Mouse (Mus musculus) liver, embryonic 14.5 days (tissue): Measurements from ENCODE around the gene Olfr434. TPM values are rescaled to one million over a fixed set of nuclear protein-coding genes. Genes with fewer than 3 reads are reported as not detected.

ENCODE experiments used
- ATAC-seq: fragments of 200-750 bp; cut with Nextera tagmentation; 2 replicates; pipeline ENCODE4 v1.8.0; 2017; ENCODE audit warnings: moderate number of reproducible peaks, mild to moderate bottlenecking, moderate library complexity; ENCODE audit not compliant: insufficient read depth
- DNase-seq, 3 experiments: peaks; one replicate each; pipeline ENCODE4 v3.0.0-alpha.2; 2012 to 2013; ENCODE audit warnings: low read depth in 3 of 3, low spot score in 3 of 3
- H3K27ac ChIP-seq: fragments of 300-500 bp; sonication (generic); 2 replicates; pipeline ENCODE4 v1.5.1; 2014; ENCODE audit warnings: moderate library complexity, mild to moderate bottlenecking, control low read depth, inconsistent platforms
- H3K27me3 ChIP-seq: fragments of 300-500 bp; sonication (generic); 2 replicates; pipeline ENCODE4 v1.6.1; 2014; ENCODE audit warnings: mild to moderate bottlenecking, low read length, moderate library complexity; ENCODE audit not compliant: control insufficient read depth, insufficient read depth
- H3K36me3 ChIP-seq: fragments of 300-500 bp; sonication (generic); replicated peaks from 2 replicates; pipeline ENCODE4 v1.6.1; 2014; ENCODE audit warnings: low read depth; ENCODE audit not compliant: control insufficient read depth, insufficient read depth
- H3K4me1 ChIP-seq, 2 experiments: fragments of 200-500 bp in 1 of 2; fragments of 300-500 bp in 1 of 2; sonication (generic) in 1 of 2; replicated peaks; 2 replicates each; pipeline ENCODE4 v1.6.1; 2012 to 2014; ENCODE audit warnings: antibody characterized with exemption in 1 of 2, inconsistent platforms in 1 of 2, low read length in 1 of 2; ENCODE audit not compliant: control insufficient read depth in 2 of 2, insufficient read depth in 2 of 2
- H3K4me2 ChIP-seq: fragments of 300-500 bp; sonication (generic); 2 replicates; pipeline ENCODE4 v1.6.1; 2014; ENCODE audit warnings: low read depth, mild to moderate bottlenecking, control low read depth, moderate library complexity
- H3K4me3 ChIP-seq, 2 experiments: fragments of 200-500 bp in 1 of 2; fragments of 300-500 bp in 1 of 2; sonication (generic) in 1 of 2; 2 replicates each; pipeline ENCODE4 v1.5.1; 2012 to 2014; ENCODE audit warnings: low read depth in 2 of 2, low read length in 2 of 2, mild to moderate bottlenecking in 2 of 2, control low read depth in 1 of 2, inconsistent platforms in 1 of 2, moderate library complexity in 1 of 2; ENCODE audit not compliant: insufficient read depth in 1 of 2
- H3K9ac ChIP-seq: fragments of 300-500 bp; sonication (generic); replicated peaks from 2 replicates; pipeline ENCODE4 v1.6.1; 2014; ENCODE audit warnings: mild to moderate bottlenecking, control low read depth, moderate library complexity
- H3K9me3 ChIP-seq: fragments of 300-500 bp; sonication (generic); 2 replicates; pipeline ENCODE4 v1.6.1; 2016; ENCODE audit warnings: low read length, mixed read lengths; ENCODE audit not compliant: control insufficient read depth
- CTCF ChIP-seq: IDR thresholded peaks from 2 replicates; pipeline ENCODE4 v1.5.1; 2016; ENCODE audit warnings: antibody characterized with exemption, low read depth, control low read depth
- EP300 ChIP-seq: IDR thresholded peaks from 2 replicates; pipeline ENCODE4 v1.6.1; 2016; ENCODE audit warnings: antibody characterized with exemption, low read depth
- WGBS: fragments of 180-500 bp; shearing (Covaris S2); extraction: QIAGEN DNeasy Blood & Tissue Kit; methylation state at CpG from one replicate; pipeline ENCODE4 v1.1.7; 2014; ENCODE audit not compliant: insufficient replicate concordance; 5-methylcytosine and 5-hydroxymethylcytosine counted together
- polyA plus RNA-seq, 2 experiments: library from polyadenylated mRNA; depleted of rRNA in 1 of 2; stranded (reverse) in 1 of 2; unstranded in 1 of 2; fragments of >200 nt; fragmentation: Nextera tagmentation in 1 of 2; extraction: Ambion mirVana in 1 of 2; gene quantifications; 2 replicates each; pipeline versions ENCODE4 v1.2.1 to v1.2.3; 2012 to 2014

The Olfr434 gene
- polyA plus RNA-seq, 2 experiments: not detected

GRCm38 (mm10) chr6:43265363-43266041 is 52.7 kb downstream of the Olfr434 start, which contains the start of gene Arhgef5:
Gene Arhgef5, plus strand, starts transcription at chr6:43265582.
- Histone ChIP-seq H3K36me3 (no peaks in the 10 kb centered on the region), H3K4me1 (peaks cover 0 to 9% of the 10 kb centered on the region in 2 experiments; a peak in 2 of 4 replicates), H3K27me3 (peaks cover 5% of the 10 kb centered on the region), H3K9me3 (no peaks in the 10 kb centered on the region), H3K9ac (peak within 1 kb of the TSS; percentile 32), H3K4me2 (peak within 1 kb of the TSS; percentile 50), H3K4me3 (peak within 1 kb of the TSS; percentile 52 to 59), H3K27ac (no peak within 1 kb of the TSS)
- DNase-seq (peak in 1 of 3 experiments; percentile 6), ATAC-seq (peak; percentile 68)
- under 1% methylated on average over 48 of the region's 48 CpGs for WGBS
- TF ChIP-seq EP300: no peak
- no peak for TF ChIP-seq CTCF

- Histone ChIP-seq H3K9ac (no peak overlapping the region), H3K4me3 (peak overlapping the region; percentile 52 to 59), H3K9me3 (no peaks in the 10 kb centered on the region), H3K4me1 (peaks cover 0 to 9% of the 10 kb centered on the region in 2 experiments; a peak in 2 of 4 replicates), H3K27ac (no peak overlapping the region), H3K27me3 (peaks cover 5% of the 10 kb centered on the region), H3K36me3 (no peaks in the 10 kb centered on the region), H3K4me2 (peak overlapping the region; percentile 50)
- WGBS: 3% methylated on average over 8 of the region's 8 CpGs
- TF ChIP-seq EP300 (no peak), CTCF (no peak)
- ATAC-seq: peak; percentile 49; the same call in 1 of the 2 replicates
- DNase-seq: no peak
These were observed 53.5 kb downstream of the Olfr434 start for GRCm38 (mm10) chr6:43266356-43266755.

Other genes starting within 250 kb of the Olfr434 start
- not detected in 2 replicates for gene Olfr441, start 106.7 kb upstream of the Olfr434 start, polyA plus RNA-seq (2012; rRNA removed)
- not detected in 2 replicates for gene Olfr441, start 106.7 kb upstream of the Olfr434 start, polyA plus RNA-seq (2014; fragmentation: Nextera tagmentation; extraction: Ambion mirVana)
- not detected in 2 replicates for gene Olfr237-ps1, start 66.5 kb upstream of the Olfr434 start, polyA plus RNA-seq (2012; rRNA removed)
- not detected in 2 replicates for gene Olfr237-ps1, start 66.5 kb upstream of the Olfr434 start, polyA plus RNA-seq (2014; fragmentation: Nextera tagmentation; extraction: Ambion mirVana)
- gene Olfr437, start 49.7 kb upstream of the Olfr434 start, polyA plus RNA-seq (2012; rRNA removed): not detected in 2 replicates
- gene Olfr437, start 49.7 kb upstream of the Olfr434 start, polyA plus RNA-seq (2014; fragmentation: Nextera tagmentation; extraction: Ambion mirVana): not detected in 2 replicates
- gene Olfr13, start 40.9 kb upstream of the Olfr434 start, polyA plus RNA-seq (2012; rRNA removed): not detected in 2 replicates
- not detected in 2 replicates for gene Olfr13, start 40.9 kb upstream of the Olfr434 start, polyA plus RNA-seq (2014; fragmentation: Nextera tagmentation; extraction: Ambion mirVana)
- gene Olfr435, start 15.9 kb upstream of the Olfr434 start, polyA plus RNA-seq (2012; rRNA removed): not detected in 2 replicates
- gene Olfr435, start 15.9 kb upstream of the Olfr434 start, polyA plus RNA-seq (2014; fragmentation: Nextera tagmentation; extraction: Ambion mirVana): not detected in 2 replicates
- not detected in 2 replicates for gene Olfr47, start 18.5 kb downstream of the Olfr434 start, polyA plus RNA-seq (2012; rRNA removed)
- not detected in 2 replicates for gene Olfr47, start 18.5 kb downstream of the Olfr434 start, polyA plus RNA-seq (2014; fragmentation: Nextera tagmentation; extraction: Ambion mirVana)
- gene Arhgef5, start 52.6 kb downstream of the Olfr434 start, polyA plus RNA-seq (2012; rRNA removed): 2.3 TPM in 2 replicates
- gene Arhgef5, start 52.6 kb downstream of the Olfr434 start, polyA plus RNA-seq (2014; fragmentation: Nextera tagmentation; extraction: Ambion mirVana): 1.3 TPM in 2 replicates
- gene Nobox, start 96.5 kb downstream of the Olfr434 start, polyA plus RNA-seq (2012; rRNA removed): 0.03 TPM in 1 of 2 replicates, not detected in the other
- not detected in 2 replicates for gene Nobox, start 96.5 kb downstream of the Olfr434 start, polyA plus RNA-seq (2014; fragmentation: Nextera tagmentation; extraction: Ambion mirVana)